Mouse (Mus musculus) heart, embryonic 14.5 days (tissue): ENCODE data around the gene Krtap6-2. TPM values are rescaled to one million over a fixed set of nuclear protein-coding genes. Genes with fewer than 3 reads are reported as not detected.

Experiments
- ATAC-seq: fragments of 200-750 bp; cut with Nextera tagmentation; 2 replicates; pipeline ENCODE4 v1.8.0; 2017; ENCODE audit warnings: low read depth, moderate TSS enrichment; ENCODE audit not compliant: insufficient number of reproducible peaks, insufficient read depth, low FRiP score
- H3K27ac ChIP-seq, 2 experiments: fragments of 200-500 bp in 1 of 2; fragments of 300-500 bp in 1 of 2; sonication (generic) in 1 of 2; replicated peaks in 1 of 2; 2 replicates each; pipeline ENCODE4 v1.5.1; 2012 to 2014; ENCODE audit warnings: low read depth in 2 of 2, low read length in 2 of 2, control low read depth in 1 of 2, mild to moderate bottlenecking in 1 of 2, mixed read lengths in 1 of 2; ENCODE audit not compliant: control insufficient read depth in 1 of 2, insufficient read depth in 1 of 2
- H3K27me3 ChIP-seq: fragments of 300-500 bp; sonication (generic); 2 replicates; pipeline ENCODE4 v1.6.1; 2014; ENCODE audit warnings: mild to moderate bottlenecking, low read length, control low read depth; ENCODE audit not compliant: control insufficient read depth, insufficient read depth
- H3K36me3 ChIP-seq: fragments of 300-500 bp; sonication (generic); 2 replicates; pipeline ENCODE4 v1.6.1; 2014; ENCODE audit warnings: mild to moderate bottlenecking, control low read depth, low read length, mixed read lengths; ENCODE audit not compliant: control insufficient read depth, insufficient read depth
- H3K4me1 ChIP-seq, 2 experiments: fragments of 200-500 bp in 1 of 2; fragments of 300-500 bp in 1 of 2; sonication (generic) in 1 of 2; 2 replicates each; pipeline ENCODE4 v1.6.1; 2012 to 2014; ENCODE audit warnings: low read length in 2 of 2, control low read depth in 1 of 2, mixed read lengths in 1 of 2; ENCODE audit not compliant: control insufficient read depth in 2 of 2, insufficient read depth in 2 of 2
- H3K4me2 ChIP-seq: fragments of 300-500 bp; sonication (generic); 2 replicates; pipeline ENCODE4 v1.6.1; 2014; ENCODE audit warnings: mild to moderate bottlenecking, low read length
- H3K4me3 ChIP-seq, 2 experiments: fragments of 200-500 bp in 1 of 2; fragments of 300-500 bp in 1 of 2; sonication (generic) in 1 of 2; 2 replicates each; pipeline ENCODE4 v1.5.1; 2012 to 2014; ENCODE audit warnings: low read length in 2 of 2, mild to moderate bottlenecking in 2 of 2, control low read depth in 1 of 2, low read depth in 1 of 2, moderate library complexity in 1 of 2; ENCODE audit not compliant: control insufficient read depth in 1 of 2, insufficient read depth in 1 of 2
- H3K9ac ChIP-seq: fragments of 300-500 bp; sonication (generic); 2 replicates; pipeline ENCODE4 v1.6.1; 2014; ENCODE audit warnings: mild to moderate bottlenecking, low read length
- H3K9me3 ChIP-seq: fragments of 300-500 bp; sonication (generic); 2 replicates; pipeline ENCODE4 v1.6.1; 2016; ENCODE audit warnings: low read length, control low read depth; ENCODE audit not compliant: control insufficient read depth
- WGBS: fragments of 180-500 bp; shearing (Covaris S2); extraction: QIAGEN DNeasy Blood & Tissue Kit; methylation state at CpG from one replicate; pipeline ENCODE4 v1.1.7; 2014; 5-methylcytosine and 5-hydroxymethylcytosine counted together
- polyA plus RNA-seq: library from polyadenylated mRNA; unstranded; fragments of >200 nt; fragmentation: Nextera tagmentation; extraction: Ambion mirVana; gene quantifications from 2 replicates; pipeline ENCODE4 v1.2.1, GENCODE M21; 2014

Krtap6-2 gene
- not detected in 2 replicates for polyA plus RNA-seq

GRCm38 (mm10) chr16:89420011-89420410, at the start of gene Krtap6-2:
Gene Krtap6-2 (minus strand): TSS chr16:89420111.
- WGBS: 93% methylated on average over 3 of the region's 3 CpGs
- Histone ChIP-seq H3K4me2 (no peak within 1 kb of the TSS), H3K9ac (no peak within 1 kb of the TSS), H3K27me3 (no peaks in the 10 kb centered on the region), H3K27ac (no peak within 1 kb of the TSS), H3K36me3 (no peaks in the 10 kb centered on the region), H3K9me3 (no peaks in the 10 kb centered on the region), H3K4me1 (no peaks in the 10 kb centered on the region), H3K4me3 (no peak within 1 kb of the TSS)
- no peak for ATAC-seq

GRCm38 (mm10) chr16:89461189-89461588, 41.3 kb upstream of the Krtap6-2 start:
- Histone ChIP-seq H3K4me3 (no peak overlapping the region), H3K9me3 (no peaks in the 10 kb centered on the region), H3K4me1 (no peaks in the 10 kb centered on the region), H3K27ac (no peak overlapping the region), H3K4me2 (no peak overlapping the region), H3K27me3 (no peaks in the 10 kb centered on the region), H3K9ac (no peak overlapping the region), H3K36me3 (no peaks in the 10 kb centered on the region)
- 53% methylated on average over 5 of the region's 5 CpGs for WGBS
- ATAC-seq: no peak

GRCm38 (mm10) chr16:89429586-89429985, 9.7 kb upstream of the Krtap6-2 start:
- Histone ChIP-seq H3K9ac (no peak overlapping the region), H3K36me3 (no peaks in the 10 kb centered on the region), H3K27me3 (no peaks in the 10 kb centered on the region), H3K4me3 (no peak overlapping the region), H3K9me3 (0 out of 2 replicates have a peak, but pooled peaks cover 8% of the 10 kb centered on the region), H3K4me1 (no peaks in the 10 kb centered on the region; a peak in 1 of 4 replicates), H3K4me2 (no peak overlapping the region), H3K27ac (no peak overlapping the region)
- ATAC-seq: no peak
- WGBS: 57% methylated on average over 2 of the region's 2 CpGs

- H3K4me1 ChIP-seq: no peaks in the 10 kb centered on the region; a peak in 1 of 4 replicates
- H3K36me3 ChIP-seq: no peaks in the 10 kb centered on the region
- no peak overlapping the region for H3K4me2 ChIP-seq
- H3K27ac ChIP-seq: peak overlapping the region in 1 of 2 experiments; percentile 38; a peak in 1 of 4 replicates
- no peak overlapping the region for H3K9ac ChIP-seq
- WGBS: 22% methylated on average over 5 of the region's 5 CpGs
- H3K4me3 ChIP-seq: no peak overlapping the region
- ATAC-seq: peak; percentile 83
- no peaks in the 10 kb centered on the region for H3K27me3 ChIP-seq
- H3K9me3 ChIP-seq: 0 out of 2 replicates have a peak, but pooled peaks cover 8% of the 10 kb centered on the region
Observed at GRCm38 (mm10) chr16:89425310-89425709, 5.4 kb upstream of the Krtap6-2 start.

- H3K4me1 ChIP-seq: no peaks in the 10 kb centered on the region
- no peak overlapping the region for H3K27ac ChIP-seq
- H3K4me2 ChIP-seq: no peak overlapping the region
- H3K36me3 ChIP-seq: no peaks in the 10 kb centered on the region
- no peaks in the 10 kb centered on the region for H3K27me3 ChIP-seq
- ATAC-seq: no peak
- H3K9ac ChIP-seq: no peak overlapping the region
- no peaks in the 10 kb centered on the region for H3K9me3 ChIP-seq
- 78% methylated on average over 3 of the region's 3 CpGs for WGBS
- no peak overlapping the region for H3K4me3 ChIP-seq
Observed at GRCm38 (mm10) chr16:89416311-89416710, 3.6 kb downstream of the Krtap6-2 start.

GRCm38 (mm10) chr16:89410345-89411068, 9.4 kb downstream of the Krtap6-2 start:
- no peaks in the 10 kb centered on the region for H3K36me3 ChIP-seq
- no peak overlapping the region for H3K27ac ChIP-seq
- H3K9ac ChIP-seq: no peak overlapping the region
- no peak overlapping the region for H3K4me2 ChIP-seq
- no peaks in the 10 kb centered on the region for H3K9me3 ChIP-seq
- H3K27me3 ChIP-seq: no peaks in the 10 kb centered on the region
- ATAC-seq: no peak
- no peak overlapping the region for H3K4me3 ChIP-seq
- 70% methylated on average over 5 of the region's 5 CpGs for WGBS
- H3K4me1 ChIP-seq: no peaks in the 10 kb centered on the region

GRCm38 (mm10) chr16:89403768-89404167, 16.1 kb downstream of the Krtap6-2 start, which contains the start of gene Krtap21-1:
Gene Krtap21-1 (minus strand): TSS chr16:89403868.
- no peaks in the 10 kb centered on the region for H3K9me3 ChIP-seq
- WGBS: 69% methylated on average over 2 of the region's 2 CpGs
- H3K27ac ChIP-seq: no peak within 1 kb of the TSS
- H3K27me3 ChIP-seq: no peaks in the 10 kb centered on the region
- no peaks in the 10 kb centered on the region for H3K36me3 ChIP-seq
- ATAC-seq: no peak
- no peaks in the 10 kb centered on the region for H3K4me1 ChIP-seq
- H3K4me3 ChIP-seq: no peak within 1 kb of the TSS
- no peak within 1 kb of the TSS for H3K9ac ChIP-seq
- H3K4me2 ChIP-seq: no peak within 1 kb of the TSS
